Mouse (Mus musculus) G1E-ER4 (cell line): ENCODE data around the gene Hacd2. TPM values are rescaled to one million over a fixed set of nuclear protein-coding genes. Genes with fewer than 3 reads are reported as not detected.

Source experiments
- GATA1 ChIP-seq: IDR thresholded peaks from one replicate; pipeline ENCODE4 v1.8.0; 2012; ENCODE audit warnings: low read length, inconsistent platforms
- polyA plus RNA-seq: library from polyadenylated mRNA; stranded (reverse); fragments of >175 nt; gene quantifications from 2 replicates; pipeline ENCODE4 v1.2.3, GENCODE M21; 2012

The Hacd2 gene
- polyA plus RNA-seq, 1 experiment, result 63.9 TPM

DNA sequence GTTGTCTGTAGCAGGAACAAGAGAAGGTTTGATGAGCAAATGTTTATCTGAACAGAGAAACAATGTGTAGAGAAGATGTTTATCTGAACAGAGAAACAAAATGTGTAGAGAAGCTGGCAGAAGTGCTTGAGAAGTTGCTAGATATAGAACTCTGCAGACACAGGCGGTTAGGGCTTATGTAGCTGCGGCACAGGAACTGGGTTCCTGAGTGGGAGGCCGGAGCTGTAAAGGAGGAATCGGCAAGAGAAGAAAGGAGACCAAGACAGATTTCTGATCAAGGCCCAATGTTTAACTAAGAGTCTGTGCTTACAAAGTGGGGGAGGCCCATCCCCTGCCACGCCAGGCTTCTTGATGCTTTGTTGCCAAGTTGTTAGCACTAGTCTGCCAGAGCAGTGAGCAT lies 14.5 kb downstream of the Hacd2 start:
- no peak for TF ChIP-seq GATA1

DNA sequence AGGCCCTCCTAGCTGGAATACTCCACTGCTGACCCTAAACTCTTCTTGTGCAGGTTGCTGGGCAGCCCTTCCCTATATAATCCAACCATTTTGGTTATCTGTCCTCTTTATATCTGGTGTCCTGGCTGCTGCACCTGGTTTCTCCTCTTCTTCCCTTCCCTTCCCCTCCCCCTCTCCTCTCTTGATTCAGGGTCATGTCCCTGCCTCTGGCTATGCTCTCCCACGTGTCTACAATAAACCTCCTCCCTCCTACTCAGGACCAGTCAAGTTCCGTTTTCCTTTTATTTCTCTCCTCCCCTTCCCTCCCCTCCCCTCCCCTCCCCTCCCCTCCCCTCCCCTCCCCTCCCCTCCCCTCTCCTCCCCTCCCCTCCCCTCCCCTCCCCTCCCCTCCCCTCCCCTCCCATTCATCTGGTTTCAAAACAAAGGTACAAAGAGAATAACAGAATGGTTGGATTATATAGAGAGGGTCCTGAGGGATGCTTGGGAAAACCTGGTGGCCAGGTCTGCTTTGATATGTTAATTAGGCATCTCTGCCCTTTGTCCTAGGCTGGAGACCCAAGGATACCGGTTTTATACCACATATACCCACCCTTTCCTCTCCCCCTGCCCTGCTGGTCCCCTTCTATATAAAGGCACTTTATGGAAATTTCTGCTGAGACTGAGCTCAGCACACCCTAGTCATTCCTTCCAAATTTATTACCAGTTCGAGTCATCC lies 16.3 kb downstream of the Hacd2 start:
- no peak for TF ChIP-seq GATA1

DNA sequence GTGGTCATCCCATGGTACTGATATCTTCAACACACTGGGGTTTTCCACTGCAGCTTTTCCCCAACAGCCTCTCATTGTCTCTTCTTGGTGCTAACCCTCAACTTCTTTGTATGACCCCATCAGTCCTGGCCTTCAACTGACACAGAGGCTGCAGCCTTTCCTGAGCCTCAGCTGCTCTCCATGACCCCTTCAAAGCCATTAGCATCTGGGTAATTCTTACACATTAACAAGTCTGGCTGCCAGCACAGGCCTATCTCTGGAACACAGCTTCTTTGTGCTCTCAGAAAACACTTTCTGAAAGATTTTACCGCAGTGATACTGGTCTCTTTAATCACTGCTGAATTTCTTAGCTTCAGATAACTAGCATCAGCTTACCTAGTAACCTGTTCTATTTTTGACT lies 17.9 kb downstream of the Hacd2 start:
- TF ChIP-seq GATA1, result no peak

- no peak for TF ChIP-seq GATA1
These were observed 18.8 kb downstream of the Hacd2 start for GRCm38 (mm10) chr16:35041001-35041400.

- TF ChIP-seq GATA1, result no peak
These were observed 24.0 kb downstream of the Hacd2 start for GRCm38 (mm10) chr16:35046081-35046775.

DNA sequence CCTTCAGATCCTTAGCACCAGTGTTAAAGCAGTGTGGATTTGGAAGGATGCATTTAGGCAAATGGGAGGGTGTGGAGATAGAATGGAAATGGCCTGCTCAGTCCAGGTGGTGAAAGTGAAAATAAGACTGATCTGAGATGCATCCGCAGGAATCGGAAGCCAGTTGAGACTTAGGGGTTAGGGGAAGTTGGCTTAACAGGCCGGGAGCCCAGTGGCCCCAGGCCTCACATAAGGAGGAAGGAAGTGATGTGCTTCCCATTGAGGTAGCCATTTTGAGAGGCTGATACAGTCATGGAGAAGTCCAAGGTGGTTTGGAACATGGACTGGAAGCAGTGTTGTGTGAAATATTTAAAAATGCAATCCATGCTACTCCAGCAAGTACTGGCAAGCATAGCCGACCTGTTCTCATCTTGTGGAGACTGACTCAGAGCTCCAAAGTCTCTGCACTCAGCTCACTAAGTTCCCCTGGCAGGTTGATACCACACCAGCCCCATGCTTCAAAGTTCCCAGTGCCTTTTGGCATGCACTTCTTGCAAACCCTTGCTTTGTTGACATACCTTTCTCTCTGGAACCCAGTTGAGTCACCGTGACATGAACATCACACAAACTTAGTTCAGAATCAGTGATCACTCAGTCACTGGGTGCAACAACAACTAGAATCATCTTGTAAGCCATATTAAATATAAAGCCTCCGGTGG lies 25.2 kb downstream of the Hacd2 start:
- no peak for TF ChIP-seq GATA1

GRCm38 (mm10) chr16:35051066-35051465 lies 28.8 kb downstream of the Hacd2 start:
- TF ChIP-seq GATA1, result no peak

- no peak for TF ChIP-seq GATA1
These were observed 30.0 kb downstream of the Hacd2 start for GRCm38 (mm10) chr16:35052191-35052590.

GRCm38 (mm10) chr16:35054432-35055193 lies 32.4 kb downstream of the Hacd2 start:
- no peak for TF ChIP-seq GATA1

GRCm38 (mm10) chr16:35055194-35055506 lies 32.9 kb downstream of the Hacd2 start:
- TF ChIP-seq GATA1, result no peak

GRCm38 (mm10) chr16:35055861-35056260 lies 33.6 kb downstream of the Hacd2 start:
- no peak for TF ChIP-seq GATA1

DNA sequence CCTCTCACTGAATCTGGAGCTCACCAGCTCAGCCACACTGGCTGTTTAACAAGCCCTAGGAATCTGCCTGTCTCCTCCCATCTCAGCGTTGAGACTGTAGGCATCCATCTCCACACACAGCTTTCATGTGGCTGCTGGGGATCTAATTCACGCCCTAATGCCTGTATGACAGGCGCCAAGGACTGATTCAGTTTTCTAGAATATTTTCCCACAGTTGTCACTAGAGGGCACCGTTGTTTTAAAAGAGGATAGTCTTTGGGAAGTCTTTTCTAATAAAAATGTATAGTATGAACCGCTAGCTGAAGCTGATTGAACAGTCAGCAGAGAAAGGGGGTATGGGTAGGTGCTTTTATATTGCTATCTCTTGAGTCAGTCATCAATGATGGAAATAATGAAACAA lies 34.1 kb downstream of the Hacd2 start:
- no peak for TF ChIP-seq GATA1

GRCm38 (mm10) chr16:35056786-35057185 lies 34.6 kb downstream of the Hacd2 start:
- TF ChIP-seq GATA1, result no peak

DNA sequence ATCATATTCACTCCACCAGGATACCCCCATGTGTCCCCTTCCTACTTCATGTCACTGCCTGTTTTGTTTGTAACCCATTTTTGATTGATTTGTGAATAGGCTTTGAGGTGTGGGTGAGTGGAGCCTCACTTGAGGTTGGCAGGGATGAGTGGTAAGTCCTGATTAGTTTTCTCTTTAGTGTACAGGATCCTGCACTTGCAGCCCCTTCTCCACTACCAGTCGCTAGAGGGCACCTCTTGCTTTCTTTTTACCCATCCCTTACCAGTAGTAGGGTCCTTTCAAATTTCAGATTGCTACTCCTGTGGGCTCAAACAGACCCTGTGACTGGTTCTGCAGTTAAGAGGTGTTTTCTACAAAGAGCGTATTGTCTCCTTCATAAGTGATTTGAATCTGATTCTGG lies 38.8 kb downstream of the Hacd2 start:
- no peak for TF ChIP-seq GATA1

DNA sequence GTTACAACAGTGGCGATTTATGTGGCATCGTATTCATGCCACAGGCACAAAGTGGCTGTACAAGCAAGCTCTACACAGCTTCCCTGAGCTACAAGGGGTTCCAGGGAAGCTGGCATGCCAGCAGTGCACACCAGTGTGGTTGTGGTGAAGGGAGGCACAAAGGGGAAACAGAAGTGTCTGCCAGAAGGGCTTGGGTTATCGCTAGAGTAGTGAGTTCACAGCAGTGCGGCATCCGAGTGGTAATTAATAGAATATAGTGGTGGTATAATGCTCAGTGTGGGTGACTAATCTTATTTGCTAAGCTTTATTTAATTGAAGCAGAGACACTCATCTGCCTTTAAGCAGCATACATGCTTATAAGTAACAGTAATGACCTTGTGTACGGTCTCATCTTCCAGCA lies 43.5 kb downstream of the Hacd2 start:
- no peak for TF ChIP-seq GATA1

GRCm38 (mm10) chr16:35067095-35067494 lies 44.9 kb downstream of the Hacd2 start:
- TF ChIP-seq GATA1, result no peak
